Mouse (Mus musculus) forebrain, embryonic 15.5 days (tissue): ENCODE results near the gene Tspan13. TPM values are rescaled to one million over a fixed set of nuclear protein-coding genes. Genes with fewer than 3 reads are reported as not detected.

Source experiments
- polyA plus RNA-seq: library from polyadenylated mRNA; unstranded; fragments of >200 nt; fragmentation: Nextera tagmentation; extraction: Ambion mirVana; gene quantifications from 2 replicates; pipeline ENCODE4 v1.2.1, GENCODE M21; 2015

The Tspan13 gene
- polyA plus RNA-seq, 1 experiment from 2014 or later: 308 TPM

Other genes with a start within 250 kb of the Tspan13 start
- gene Agr3, start 116.9 kb downstream of the Tspan13 start, polyA plus RNA-seq: not detected in 2 replicates
- gene Agr2, start 49.6 kb downstream of the Tspan13 start, polyA plus RNA-seq: not detected in 2 replicates
- 59.7 and 60.2 TPM in 2 replicates for gene Ankmy2, start 114.6 kb upstream of the Tspan13 start, polyA plus RNA-seq
- 515 and 540 TPM in 2 replicates for gene Bzw2, start 115.6 kb upstream of the Tspan13 start, polyA plus RNA-seq
- not detected in 2 replicates for gene Lrrc72, start 210.9 kb upstream of the Tspan13 start, polyA plus RNA-seq